Mouse (Mus musculus) bone marrow macrophage, adult 2 months (primary cell): ENCODE measurements around the gene Wbp1l. TPM values are rescaled to one million over a fixed set of nuclear protein-coding genes. Genes with fewer than 3 reads are reported as not detected.

ENCODE experiments used
- H3K27ac ChIP-seq: 2 replicates; pipeline ENCODE4 v1.5.1; 2012; ENCODE audit warnings: low read depth, low read length; ENCODE audit not compliant: insufficient read depth
- H3K4me1 ChIP-seq: 2 replicates; pipeline ENCODE4 v1.6.1; 2012; ENCODE audit warnings: low read length; ENCODE audit not compliant: control insufficient read depth, insufficient read depth
- H3K4me3 ChIP-seq: 2 replicates; pipeline ENCODE4 v1.5.1; 2012; ENCODE audit warnings: mild to moderate bottlenecking, low read length, moderate library complexity; ENCODE audit not compliant: insufficient read depth
- CTCF ChIP-seq: IDR thresholded peaks from 2 replicates; pipeline ENCODE4 v1.5.1; 2012; ENCODE audit warnings: low read depth, mild to moderate bottlenecking, low read length, moderate library complexity
- POLR2A ChIP-seq: IDR thresholded peaks from 2 replicates; pipeline ENCODE4 v1.6.1; 2012; ENCODE audit warnings: mild to moderate bottlenecking, low read depth, low read length, borderline replicate concordance
- polyA plus RNA-seq: library from polyadenylated mRNA; stranded (reverse); fragments of >200 nt; gene quantifications from 2 replicates; pipeline ENCODE4 v1.2.4, GENCODE M21; 2012; ENCODE audit not compliant: missing spikeins, insufficient read depth, insufficient read length

Gene Wbp1l
- polyA plus RNA-seq, 1 experiment, result 56.5 TPM

DNA sequence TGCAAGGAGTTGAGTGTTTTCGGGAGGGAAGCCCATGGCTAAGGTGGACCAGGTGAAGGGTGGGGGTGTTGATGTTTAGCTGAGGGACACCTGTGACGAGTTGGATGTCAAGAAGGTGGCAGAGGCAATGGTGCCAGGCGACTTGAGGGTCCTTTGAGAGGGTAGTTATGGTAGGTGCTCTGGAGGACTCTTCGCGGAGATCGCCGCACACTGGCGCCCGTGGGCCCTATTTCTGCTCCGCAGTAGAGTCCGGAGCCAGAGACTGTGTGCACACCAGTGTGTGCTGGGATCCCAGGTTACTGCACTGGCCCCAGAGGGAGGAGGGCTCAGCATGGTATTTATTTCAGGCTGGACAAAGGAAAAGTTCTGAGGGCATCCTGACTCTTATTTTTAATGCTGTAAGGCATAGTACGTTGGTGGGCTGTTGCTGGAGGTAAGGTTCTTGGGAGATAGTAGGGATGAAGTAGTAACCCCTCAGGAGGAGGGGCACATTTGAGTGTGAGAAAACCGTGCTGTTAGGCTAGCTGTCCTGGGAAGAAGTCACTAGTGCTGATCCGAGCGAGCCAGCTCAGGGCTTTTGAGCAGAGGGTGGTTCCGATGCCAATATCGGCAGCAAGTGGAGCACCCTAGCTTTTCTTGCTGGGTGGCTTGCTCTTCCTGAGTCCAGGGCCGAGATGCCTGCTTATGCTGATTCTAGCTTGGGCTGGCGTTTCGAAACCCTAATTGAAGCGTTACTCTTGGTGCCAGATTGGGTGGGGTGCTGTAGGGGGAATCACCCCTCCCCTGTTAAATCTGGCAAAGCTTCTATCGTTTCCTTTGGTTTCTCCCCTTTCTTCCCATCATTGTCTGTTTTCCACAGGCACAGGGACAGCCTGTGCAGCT lies 732 bp downstream of the Wbp1l start:
- no peak for TF ChIP-seq POLR2A
- TF ChIP-seq CTCF, result no peak
- Histone ChIP-seq H3K4me1 (peaks cover 22% of the 10 kb centered on the region), H3K27ac (peak overlapping the region; percentile 45), H3K4me3 (peak overlapping the region; percentile 84)

DNA sequence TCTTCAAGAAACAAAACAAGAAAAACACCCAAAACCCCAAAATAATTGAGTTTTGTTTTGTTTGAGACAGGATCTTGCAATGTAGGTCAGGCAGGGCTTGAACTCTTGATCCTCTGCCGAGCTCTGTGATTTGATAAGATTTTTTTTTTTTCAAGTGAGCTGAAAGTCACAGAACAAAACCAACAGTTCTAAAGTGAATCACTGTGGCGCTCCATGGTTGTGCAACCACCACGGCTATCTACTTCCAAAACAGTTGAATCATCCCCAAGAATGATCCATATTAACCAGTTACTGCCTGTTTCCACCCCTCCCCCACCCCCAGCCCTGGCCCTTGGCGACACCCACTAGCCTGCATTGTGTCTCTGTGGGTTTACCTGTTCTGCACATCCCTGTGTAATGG lies 1.5 kb downstream of the Wbp1l start:
- H3K27ac ChIP-seq, result no peak overlapping the region
- H3K4me1 ChIP-seq, result peaks cover 22% of the 10 kb centered on the region
- TF ChIP-seq CTCF (no peak), POLR2A (no peak)
- H3K4me3 ChIP-seq, result peak overlapping the region; percentile 84

DNA sequence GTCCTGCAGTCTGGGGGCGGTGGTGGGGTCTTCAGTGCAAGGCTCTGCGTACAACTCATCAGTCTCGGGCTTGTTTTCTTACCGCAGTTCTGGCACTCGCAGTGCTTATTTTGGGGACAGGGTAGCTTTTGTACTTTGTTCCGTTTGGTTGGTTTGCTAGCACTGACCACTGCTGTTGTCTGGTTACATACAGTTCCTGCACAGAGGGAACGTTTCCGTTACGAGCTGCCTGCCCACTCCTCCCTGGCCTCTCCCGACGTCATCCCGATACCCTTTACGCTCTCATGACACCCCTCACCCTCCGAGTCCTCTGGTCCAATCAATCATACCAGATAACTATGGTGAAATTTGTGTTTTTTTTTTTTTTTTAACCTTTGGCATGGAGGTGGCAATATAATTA lies 2.6 kb downstream of the Wbp1l start:
- Histone ChIP-seq H3K4me1 (peaks cover 22% of the 10 kb centered on the region), H3K4me3 (no peak overlapping the region), H3K27ac (no peak overlapping the region)
- TF ChIP-seq POLR2A (no peak), CTCF (no peak)

DNA sequence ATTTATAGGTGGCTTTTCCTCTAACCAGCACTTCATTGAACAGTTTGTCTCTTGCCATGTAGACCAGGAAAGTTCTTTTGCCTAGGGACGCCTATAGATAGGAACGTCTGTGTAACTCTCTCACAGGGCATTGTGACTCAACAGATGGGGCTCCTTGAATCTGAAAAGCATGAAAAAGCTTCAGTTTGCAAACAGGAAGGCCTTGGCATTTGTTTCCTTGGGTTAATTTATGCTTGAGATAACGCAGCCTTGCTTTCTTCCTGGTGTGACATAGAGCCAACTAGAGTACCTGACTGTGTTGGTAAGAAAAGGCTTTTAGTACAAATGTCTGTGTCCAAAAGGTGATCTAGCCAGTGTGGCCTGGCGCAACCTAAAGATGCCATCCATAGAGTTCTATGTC lies 3.5 kb downstream of the Wbp1l start:
- TF ChIP-seq CTCF (no peak), POLR2A (no peak)
- Histone ChIP-seq H3K27ac (no peak overlapping the region), H3K4me1 (peaks cover 22% of the 10 kb centered on the region), H3K4me3 (no peak overlapping the region)

DNA sequence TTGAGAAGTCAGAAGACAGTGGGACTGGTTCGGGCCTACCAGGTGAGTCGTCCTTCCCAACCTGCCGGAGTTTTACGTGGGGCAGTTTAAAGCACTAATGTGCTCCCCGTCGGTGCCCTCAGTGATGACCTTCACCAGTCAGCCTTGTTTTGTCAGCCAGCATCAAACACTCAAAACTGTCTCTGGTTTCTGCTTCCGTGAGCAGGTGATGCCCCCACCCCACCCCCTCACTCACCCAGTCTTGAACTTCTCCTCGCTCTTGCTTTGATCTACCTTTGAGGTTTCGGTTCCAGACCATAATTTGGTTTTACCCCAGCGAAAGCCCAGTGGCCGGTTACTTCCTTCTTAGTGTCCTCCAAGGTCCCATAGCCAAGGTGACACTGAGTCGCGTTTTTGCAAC lies 7.8 kb downstream of the Wbp1l start:
- Histone ChIP-seq H3K27ac (no peak overlapping the region), H3K4me3 (no peak overlapping the region), H3K4me1 (peaks cover 19% of the 10 kb centered on the region)
- TF ChIP-seq POLR2A (no peak), CTCF (no peak)

DNA sequence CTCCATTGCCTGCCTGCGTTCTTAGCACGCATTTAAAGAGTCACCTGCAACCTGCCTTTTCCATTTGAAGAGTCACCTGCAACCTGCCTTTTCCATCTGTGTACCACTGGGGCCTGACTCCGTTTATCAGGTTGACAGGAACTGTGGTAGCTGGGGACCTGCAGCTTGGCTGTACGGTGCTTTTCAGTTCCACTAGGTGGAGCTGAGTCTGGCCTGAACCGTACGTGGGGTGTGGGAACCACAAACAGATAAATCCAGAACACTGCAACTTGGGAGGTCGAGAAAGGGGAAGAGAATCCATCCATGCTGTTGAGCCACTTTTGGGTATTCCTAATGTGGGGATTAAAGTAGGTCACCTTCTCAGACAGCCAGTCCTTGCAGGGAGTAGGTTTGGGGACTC lies 8.5 kb downstream of the Wbp1l start:
- Histone ChIP-seq H3K27ac (no peak overlapping the region), H3K4me3 (no peak overlapping the region), H3K4me1 (peaks cover 18% of the 10 kb centered on the region)
- no peak for TF ChIP-seq CTCF
- TF ChIP-seq POLR2A, result no peak

DNA sequence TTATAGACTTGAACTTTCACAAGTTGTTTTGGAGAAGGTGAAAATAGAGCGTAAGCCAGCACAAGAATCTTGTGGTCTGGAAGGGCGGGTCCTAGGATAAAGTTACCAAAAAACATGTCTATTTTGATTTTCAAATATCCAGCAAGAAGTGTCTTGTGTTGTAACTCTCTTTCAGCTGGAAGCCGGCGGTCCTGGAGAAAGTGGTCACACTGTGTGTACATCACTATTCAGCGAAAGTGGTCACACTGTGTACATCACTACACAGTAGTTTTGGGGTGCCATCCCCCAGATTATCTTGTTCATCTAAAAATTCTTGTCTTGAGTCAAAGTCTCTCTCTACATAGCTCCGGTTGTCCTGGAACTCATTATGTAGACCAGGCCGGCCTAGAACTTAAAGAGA lies 9.3 kb downstream of the Wbp1l start:
- no peak for TF ChIP-seq POLR2A
- no peak for TF ChIP-seq CTCF
- Histone ChIP-seq H3K27ac (no peak overlapping the region), H3K4me3 (no peak overlapping the region), H3K4me1 (peaks cover 16% of the 10 kb centered on the region)

DNA sequence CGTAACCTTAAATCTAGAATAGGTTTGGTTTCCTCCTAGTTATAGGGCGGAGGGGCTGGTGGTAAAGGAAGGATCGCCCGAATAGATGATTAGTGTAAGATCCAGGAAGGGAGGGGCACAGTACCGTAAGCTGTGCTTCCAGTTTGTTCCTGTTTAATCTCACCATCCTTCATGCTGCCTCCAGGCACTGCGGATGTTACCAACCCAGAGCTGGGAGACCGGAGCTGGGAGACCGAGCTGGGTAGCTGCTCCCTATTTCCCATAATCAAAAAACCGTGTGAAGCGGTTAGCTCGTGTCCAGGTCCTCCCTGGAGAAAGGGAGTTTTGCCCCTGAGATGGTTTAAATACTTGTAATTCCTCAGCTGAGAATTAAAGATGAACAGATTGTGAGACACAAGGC lies 17.5 kb downstream of the Wbp1l start:
- Histone ChIP-seq H3K4me1 (peaks cover 51% of the 10 kb centered on the region), H3K27ac (no peak overlapping the region), H3K4me3 (no peak overlapping the region)
- TF ChIP-seq CTCF (no peak), POLR2A (no peak)

DNA sequence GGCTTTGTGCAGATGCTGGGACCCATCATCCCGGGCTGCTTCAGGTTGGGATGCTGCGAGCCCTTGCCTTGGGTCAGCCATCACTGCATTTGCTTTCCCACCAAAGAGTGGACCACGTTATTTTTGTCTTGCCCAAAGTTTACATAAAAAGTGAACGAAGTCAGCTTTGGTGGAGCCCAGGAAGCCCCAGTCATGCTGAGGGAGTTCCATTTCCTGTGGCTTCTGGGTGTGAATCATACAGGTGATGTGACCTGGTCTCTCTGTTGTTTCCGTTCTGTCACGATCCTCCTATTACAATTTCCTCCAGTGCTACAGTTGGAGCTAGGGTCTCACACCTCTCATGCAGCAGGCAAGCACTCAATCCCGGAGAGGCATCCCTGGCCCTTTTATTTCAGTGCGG lies 18.5 kb downstream of the Wbp1l start:
- TF ChIP-seq CTCF (no peak), POLR2A (no peak)
- Histone ChIP-seq H3K4me1 (peaks cover 51% of the 10 kb centered on the region), H3K27ac (no peak overlapping the region), H3K4me3 (no peak overlapping the region)

DNA sequence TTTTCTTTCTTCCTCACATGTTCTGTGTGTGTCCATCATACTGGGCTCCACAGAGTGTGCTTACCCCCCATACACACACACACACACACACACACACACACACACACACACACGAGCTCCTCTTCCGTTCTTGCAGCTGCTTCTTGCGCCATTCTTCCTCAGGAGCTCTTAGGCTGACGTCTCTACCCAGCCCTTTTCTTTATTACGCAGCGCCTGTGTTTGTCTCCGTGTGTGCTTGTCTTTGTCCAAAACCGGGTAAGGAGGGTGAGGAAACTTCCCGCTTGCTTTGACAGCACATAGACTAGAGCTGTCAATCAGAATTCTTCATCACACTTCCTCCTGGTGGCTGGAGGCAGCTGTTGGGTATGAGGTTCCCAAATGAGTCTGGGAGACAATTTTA lies 19.4 kb downstream of the Wbp1l start:
- Histone ChIP-seq H3K4me3 (no peak overlapping the region), H3K4me1 (peaks cover 47% of the 10 kb centered on the region), H3K27ac (peak overlapping the region; percentile 33)
- TF ChIP-seq CTCF (no peak), POLR2A (no peak)
